Mouse (Mus musculus): ENCODE measurements around the gene P2ry6.

P2ry6 gene

GRCm38 (mm10) chr7:100937481-100937880 is 37.0 kb downstream of the P2ry6 start:
- no peak for DNase-seq

- no peak for DNase-seq
Measured at GRCm38 (mm10) chr7:100933520-100933919, 40.9 kb downstream of the P2ry6 start.

GRCm38 (mm10) chr7:100932481-100933007 is 41.9 kb downstream of the P2ry6 start:
- DNase-seq, result peak; percentile 40

- DNase-seq, result no peak
Measured at GRCm38 (mm10) chr7:100931926-100932480, 42.4 kb downstream of the P2ry6 start, which contains the start of gene Arhgef17. Gene Arhgef17, minus strand, starts transcription at chr7:100932107.

- DNase-seq, result no peak
Measured at GRCm38 (mm10) chr7:100931316-100931925, 43.0 kb downstream of the P2ry6 start.

- no peak for DNase-seq
Measured at GRCm38 (mm10) chr7:100930619-100931315, 43.7 kb downstream of the P2ry6 start.

- no peak for DNase-seq
Measured at GRCm38 (mm10) chr7:100929639-100930303, 44.7 kb downstream of the P2ry6 start.

- no peak for DNase-seq
Measured at GRCm38 (mm10) chr7:100928456-100928855, 46.0 kb downstream of the P2ry6 start.

GRCm38 (mm10) chr7:100927287-100928000 is 47.0 kb downstream of the P2ry6 start:
- DNase-seq, result no peak

- no peak for DNase-seq
Measured at GRCm38 (mm10) chr7:100926311-100926923, 48.0 kb downstream of the P2ry6 start.

GRCm38 (mm10) chr7:100924674-100925445 is 49.6 kb downstream of the P2ry6 start:
- no peak for DNase-seq

- DNase-seq, result no peak
Measured at GRCm38 (mm10) chr7:100924200-100924599, 50.2 kb downstream of the P2ry6 start.

GRCm38 (mm10) chr7:100922907-100923306 is 51.5 kb downstream of the P2ry6 start:
- DNase-seq, result no peak

GRCm38 (mm10) chr7:100921289-100921688 is 53.2 kb downstream of the P2ry6 start:
- DNase-seq, result no peak

GRCm38 (mm10) chr7:100919809-100920107 is 54.7 kb downstream of the P2ry6 start:
- DNase-seq, result no peak

- no peak for DNase-seq
Measured at GRCm38 (mm10) chr7:100919006-100919808, 55.2 kb downstream of the P2ry6 start.

- DNase-seq, result no peak
Measured at GRCm38 (mm10) chr7:100918176-100918575, 56.3 kb downstream of the P2ry6 start.

GRCm38 (mm10) chr7:100917751-100918150 is 56.7 kb downstream of the P2ry6 start:
- no peak for DNase-seq

- DNase-seq, result no peak
Measured at GRCm38 (mm10) chr7:100916526-100916925, 57.9 kb downstream of the P2ry6 start.

- no peak for DNase-seq
Measured at GRCm38 (mm10) chr7:100915204-100915603, 59.2 kb downstream of the P2ry6 start.

GRCm38 (mm10) chr7:100911791-100912190 is 62.7 kb downstream of the P2ry6 start:
- DNase-seq, result no peak
